Mouse (Mus musculus) cerebellum, adult 11-12 months (tissue): Measurements from ENCODE around the gene Pcsk6.
"Not testable (repeated sequence)": the region's sequence is repeated elsewhere in the genome, so short reads cannot be mapped to it uniquely, and the experiment has no call there.

ENCODE experiments used
- DNase-seq: peaks from one replicate; pipeline ENCODE4 v3.0.0; 2022

Pcsk6 gene

DNA sequence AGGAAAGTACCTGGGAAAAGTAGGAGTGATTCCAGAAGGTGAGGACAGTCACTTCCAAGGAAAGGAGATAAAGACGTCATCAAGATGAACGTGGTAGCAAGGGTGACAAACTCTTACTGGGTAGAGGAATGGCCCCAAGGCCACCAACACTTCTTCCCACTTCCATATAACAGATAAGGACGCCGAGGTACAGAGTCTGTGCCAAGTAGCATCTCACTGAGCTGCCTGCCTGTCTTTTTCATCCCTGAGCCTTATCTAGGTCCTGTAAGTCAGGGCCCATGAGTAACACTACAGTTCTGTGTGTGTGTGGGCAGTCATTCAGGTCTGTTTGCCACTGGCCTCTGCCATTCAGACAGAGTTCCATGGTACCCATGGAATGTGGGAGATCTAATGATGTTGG, 23.4 kb downstream of the Pcsk6 start:
- no peak for DNase-seq

DNA sequence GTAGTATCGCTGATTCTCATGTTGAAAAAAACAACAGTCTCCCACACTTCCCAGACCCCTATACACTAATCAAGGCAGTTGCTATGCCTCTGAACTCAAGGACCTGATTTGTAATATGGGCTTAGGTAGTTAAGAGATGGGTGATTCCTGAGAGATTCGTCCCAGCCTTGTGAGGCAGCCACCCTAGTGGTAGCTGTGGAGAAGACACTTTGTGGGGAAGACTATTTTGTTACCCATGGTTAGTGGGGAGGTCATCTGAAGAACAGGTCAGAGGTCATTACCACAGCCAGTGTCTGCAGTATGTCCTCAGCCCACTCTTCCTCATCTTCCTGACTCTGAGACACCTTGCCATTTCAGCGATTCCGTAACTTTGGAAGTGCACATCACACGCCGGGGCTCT, 24.3 kb downstream of the Pcsk6 start:
- no peak for DNase-seq

DNA sequence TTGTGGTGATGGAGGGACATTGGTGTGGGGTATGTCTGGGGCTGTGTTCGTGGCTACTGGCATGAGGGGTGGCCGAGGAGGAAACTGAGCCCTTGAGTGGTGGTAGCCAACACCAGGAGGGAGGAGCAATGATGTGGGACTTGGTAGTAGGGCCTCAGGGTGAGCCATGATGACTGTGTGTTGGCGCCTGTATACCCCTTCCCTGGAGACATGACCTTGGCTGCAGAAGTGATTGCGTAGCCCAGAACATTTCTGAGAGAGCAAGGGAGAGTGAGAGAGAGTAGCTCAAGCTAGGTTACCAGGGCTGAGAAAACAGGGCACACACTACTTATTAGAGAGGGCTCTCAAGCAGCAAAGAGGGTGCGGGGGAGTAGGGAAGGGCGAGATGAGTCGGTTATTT, 30.3 kb downstream of the Pcsk6 start:
- no peak for DNase-seq

DNA sequence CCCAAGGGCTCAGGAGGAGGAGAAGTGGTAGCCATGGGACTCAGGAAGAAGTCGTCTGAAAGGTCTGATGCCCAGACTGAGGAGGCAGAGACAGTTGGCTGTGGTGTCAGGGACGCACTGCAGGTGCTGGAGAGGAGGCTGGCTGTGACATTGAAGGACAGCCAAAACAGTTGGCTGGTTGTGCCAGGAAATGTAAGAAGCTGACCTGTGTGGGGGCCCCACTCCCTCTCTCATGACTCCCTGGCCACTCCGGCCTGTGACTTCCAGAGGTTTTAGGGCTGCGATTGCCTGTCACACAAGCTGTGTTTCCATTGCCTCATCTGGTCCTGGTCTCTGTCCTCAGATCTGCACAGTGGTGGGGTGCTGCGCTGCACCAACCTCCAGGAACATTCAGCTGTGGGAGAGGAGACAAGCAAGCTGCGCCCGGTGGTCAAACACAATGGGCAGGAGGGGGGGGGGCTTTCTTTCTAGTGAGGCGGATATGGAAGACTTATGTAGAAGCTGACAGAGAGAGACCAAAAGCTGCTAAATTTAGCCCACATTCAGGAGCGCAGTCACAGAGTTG, 30.8 kb downstream of the Pcsk6 start:
- DNase-seq = peak; percentile 50

DNA sequence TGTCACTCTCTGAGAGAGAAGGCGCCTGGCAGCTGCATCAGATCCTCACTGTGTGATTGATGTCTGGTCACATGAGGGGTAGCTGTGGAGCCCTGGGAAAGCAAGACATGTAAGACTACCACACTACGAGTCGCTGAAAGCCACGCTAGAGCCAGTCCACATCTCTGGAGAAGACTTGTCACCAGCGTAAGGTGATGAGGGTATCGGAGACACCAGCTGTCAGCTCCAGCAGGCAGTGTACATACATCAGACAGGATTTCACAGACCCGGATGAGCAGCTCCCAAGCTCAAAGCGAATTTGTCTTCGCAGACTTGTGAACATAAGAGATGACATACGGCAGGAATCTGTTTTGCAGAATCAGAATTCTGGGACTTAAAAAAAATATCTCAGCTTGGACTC, 32.0 kb downstream of the Pcsk6 start:
- DNase-seq = no peak

DNA sequence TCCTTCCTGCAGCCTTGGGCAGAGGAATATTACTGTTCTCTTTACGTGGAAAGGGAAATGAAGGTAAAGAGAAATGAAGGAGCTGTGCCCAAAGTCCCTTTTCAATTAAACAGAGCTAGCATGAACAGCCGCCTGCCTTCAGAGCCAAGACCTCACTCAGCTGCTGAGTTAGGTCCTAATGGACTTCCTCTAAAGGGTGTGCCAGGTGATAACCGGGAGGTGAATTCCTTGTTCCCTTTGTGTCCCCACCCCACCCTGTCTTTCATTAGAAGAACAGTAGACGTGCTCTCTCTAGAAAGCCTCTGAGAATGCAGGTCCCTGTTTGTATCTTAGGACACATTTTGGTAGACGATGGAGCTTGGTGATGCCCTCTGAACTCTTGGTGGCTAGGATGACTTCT, 33.7 kb downstream of the Pcsk6 start:
- DNase-seq = no peak

DNA sequence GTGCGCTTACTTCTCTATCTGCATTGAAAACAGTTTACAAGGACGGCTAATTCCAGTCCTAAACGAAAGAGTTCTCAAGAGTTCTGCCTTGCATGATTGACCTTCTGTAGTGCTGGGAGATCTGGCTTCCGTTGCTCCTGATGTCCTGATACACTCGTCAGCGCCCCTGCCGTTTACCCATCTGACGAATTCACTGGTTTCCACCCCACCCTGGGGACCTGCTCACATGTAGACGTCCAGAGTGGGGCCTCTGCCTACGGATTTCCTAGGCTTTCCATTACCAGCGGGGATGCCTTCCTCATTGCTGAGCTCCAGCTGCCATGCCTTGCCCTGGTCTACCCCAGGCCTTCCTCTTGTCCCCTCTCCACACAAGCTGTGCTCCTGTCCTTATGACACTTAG, 39.7 kb downstream of the Pcsk6 start:
- no peak for DNase-seq

DNA sequence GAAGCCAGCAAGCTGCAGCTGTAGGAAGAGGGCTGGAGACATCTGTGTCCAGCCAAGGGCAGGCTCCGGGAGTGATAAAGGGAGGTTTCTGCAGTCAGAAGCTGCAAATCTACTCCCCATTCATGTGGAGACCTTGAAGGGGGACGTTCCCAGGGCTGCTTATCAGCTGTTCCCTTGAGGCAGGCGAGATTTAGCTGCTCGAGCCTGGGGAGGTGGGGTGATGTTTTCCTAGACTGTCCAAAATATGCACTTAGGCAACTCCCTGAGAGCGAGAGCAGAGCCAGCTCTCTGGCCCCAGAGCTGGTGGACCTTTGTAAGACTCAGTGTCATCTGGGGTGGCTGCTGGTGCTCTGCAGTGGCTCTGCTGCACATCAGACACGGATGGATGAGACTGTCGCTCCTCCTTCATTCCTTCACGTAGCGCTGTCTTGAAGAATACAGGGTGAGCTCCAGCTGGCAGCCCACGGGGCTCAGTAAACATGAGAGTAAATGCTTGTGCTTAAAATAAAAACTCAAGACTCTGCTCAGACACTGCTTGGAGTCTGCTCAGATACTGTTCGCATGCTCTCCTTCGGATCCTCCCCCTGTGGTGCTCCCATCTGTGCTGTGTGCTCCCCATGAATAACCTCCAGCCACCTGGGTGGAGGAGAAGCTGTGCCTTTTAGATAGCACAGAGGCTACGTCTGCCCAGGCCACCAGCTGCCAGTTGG, 41.1 kb downstream of the Pcsk6 start:
- peak; percentile 62 for DNase-seq

DNA sequence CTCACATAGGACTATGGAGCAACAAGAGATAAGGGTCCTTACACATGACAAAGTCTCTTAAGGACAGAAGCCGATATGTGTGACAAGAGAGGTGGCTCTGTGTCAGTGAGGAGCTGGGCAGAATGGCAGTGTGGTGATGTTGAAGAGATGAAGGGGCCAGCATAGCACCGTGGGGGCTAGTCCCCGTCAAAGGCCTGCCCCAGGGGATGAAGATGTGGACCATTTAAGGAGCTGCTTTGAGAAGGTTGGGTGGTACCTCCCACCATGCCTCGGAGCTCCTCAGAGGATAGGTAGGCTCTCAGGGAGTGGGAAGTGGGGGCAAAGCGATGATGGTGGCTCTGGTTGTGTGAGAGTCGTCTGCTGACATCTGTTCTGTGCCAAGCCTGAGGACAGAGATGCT, 41.9 kb downstream of the Pcsk6 start:
- no peak for DNase-seq

DNA sequence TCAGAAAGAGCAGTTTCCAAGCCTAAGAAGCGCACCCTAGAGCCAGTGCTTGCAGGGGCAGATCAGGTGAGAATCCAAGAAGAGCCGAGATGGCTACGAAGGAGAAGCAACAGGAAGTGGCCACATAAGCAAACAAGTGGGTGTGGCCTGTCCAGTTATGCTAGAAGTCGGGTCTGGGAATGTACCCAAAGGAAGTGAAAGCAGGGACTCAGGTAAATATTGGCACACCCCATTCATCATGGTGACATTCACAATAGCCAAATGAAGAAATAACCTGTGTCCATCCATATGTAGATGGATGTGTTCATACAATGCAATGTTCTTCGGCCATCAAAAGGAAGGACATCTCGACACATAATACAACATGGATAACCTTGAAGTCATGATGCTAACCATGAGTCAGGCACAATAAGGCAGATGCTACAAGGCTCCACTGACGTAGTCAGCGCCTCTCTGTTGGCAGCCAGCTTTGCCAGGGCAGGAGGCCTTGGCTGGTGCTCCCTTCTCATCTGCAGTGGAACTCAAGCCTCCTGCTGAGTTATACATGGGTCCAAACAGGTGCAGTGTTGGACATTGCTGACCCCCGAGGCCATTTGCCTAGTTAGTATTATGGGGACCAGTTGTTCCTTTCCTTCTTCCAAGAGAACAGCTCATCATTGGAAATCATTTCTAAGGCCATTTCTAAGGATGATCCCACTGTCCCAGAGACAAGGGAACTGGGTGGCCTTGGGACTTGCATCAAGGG, 45.2 kb downstream of the Pcsk6 start:
- no peak for DNase-seq

DNA sequence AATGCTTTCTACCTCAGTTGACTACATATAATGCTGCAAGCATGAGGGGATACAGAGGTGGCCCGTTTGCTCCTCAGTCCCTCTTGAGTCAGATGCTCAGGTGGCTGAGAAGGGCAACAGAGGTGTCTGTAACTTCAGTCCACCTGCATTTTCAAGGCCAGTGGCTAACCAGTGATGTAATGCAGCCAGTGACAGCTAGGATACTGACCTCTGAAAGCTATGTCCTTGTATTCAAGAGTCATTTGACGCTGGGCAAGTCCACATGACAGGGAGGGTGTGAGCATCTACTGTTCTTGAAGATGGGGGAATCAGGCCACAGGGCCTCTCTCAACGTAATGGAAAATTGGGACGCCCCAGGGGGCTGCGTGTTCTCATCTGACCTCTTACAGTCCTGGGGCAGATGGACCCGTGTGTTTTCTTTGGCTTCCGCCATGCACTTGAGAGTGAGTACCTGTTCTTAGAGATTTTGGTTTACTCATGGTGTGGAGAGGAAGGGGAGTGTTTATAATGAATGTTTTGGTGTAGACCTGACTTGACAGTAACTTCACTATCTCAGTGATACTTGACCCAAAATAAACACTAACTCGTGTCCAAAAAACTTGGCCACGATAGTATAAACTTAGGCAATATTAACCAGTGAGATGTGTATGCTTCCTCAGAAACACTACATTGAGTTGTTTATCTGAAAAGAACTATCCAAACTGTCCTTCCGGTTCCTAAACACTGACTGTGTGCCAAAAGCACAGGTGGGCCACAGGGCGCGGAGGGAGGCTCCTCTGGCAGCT, 48.0 kb downstream of the Pcsk6 start:
- no peak for DNase-seq

DNA sequence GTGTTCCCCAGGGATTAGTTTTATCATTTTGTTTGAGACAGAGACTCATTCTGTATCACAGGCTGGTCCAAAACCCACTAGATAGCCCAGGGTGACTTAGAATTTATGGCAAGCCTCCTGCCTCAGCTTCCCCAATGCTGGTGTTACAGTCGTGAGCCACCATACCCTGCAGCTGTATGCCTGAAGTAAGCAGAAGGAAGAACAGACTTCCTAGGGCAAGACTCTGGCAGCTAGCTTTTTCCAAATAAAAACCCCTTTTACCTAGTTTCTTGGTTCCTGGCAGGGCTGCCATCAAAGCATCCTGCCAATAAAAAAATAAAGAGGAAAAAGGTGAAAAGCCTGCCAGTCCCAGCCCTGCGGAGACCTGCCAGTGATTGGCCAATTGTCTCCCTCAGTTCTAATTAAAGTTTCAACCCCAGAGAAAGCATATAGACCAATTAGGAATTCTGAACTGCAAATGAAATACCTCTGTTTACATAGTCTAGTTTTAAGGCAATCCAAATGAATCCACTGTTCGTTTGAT, 51.6 kb downstream of the Pcsk6 start:
- no peak for DNase-seq

DNA sequence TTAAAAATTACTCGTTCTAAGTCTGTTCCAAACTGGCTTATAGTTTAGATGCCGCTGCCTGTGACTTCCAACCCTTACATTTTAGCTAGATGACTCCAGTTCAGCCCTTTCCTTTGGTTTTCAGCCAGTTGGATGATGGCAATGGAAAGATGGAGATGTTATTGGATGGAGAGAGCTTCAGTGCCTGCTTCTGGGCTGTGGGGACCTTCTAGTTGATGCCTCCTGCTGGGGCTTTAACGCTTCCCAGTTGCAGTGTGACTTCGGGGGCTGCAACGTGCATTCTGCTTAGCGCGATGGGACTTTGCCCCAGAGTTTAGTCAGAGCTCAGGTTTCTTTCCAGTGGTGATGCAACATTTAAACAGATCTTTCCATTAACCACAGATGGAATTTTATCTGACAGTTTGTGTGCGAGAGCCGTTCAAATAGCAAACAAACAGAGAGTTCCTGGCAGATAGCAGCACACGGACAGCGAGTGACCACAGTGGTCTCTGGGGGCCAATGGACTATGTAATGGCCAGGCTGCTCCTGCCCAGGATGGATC, 53.3 kb downstream of the Pcsk6 start:
- no peak for DNase-seq

DNA sequence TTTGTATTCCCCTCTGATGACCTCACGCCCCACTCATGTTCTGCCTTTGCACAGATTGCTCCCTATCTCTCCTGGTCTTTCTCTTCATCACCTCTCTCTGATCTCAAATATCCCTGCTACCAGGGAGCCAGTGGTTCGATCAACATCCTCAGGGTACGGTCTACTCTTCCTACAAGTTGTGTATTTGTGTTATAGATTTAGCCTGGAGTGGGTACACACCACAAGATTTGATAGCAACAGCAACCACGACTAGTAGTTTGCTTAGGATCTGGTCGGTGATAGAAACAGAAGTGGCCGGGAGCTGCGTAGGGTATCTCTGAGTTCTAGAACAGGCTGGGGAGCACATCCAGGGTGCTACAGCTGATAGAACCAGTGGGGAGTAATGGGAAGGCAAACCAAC, 54.3 kb downstream of the Pcsk6 start:
- DNase-seq = no peak

DNA sequence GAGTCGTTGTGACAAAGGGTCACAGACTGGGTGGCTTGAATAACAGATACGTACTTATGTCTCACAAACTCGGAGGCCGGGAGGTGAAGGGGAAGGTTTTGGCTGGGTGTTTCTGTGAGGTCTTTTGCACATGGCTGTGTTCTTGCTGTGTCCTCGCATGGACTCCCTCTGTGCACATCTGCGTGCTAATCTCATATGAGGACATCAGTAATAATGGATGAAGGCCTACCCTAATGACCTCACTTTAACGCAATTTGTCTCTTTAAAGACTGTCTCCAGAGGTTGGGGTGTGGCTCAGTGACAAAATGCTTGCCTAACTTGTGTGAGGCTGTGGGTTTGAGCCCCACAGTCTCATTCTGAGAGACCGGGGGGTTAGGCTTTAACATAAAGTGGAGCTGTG, 55.0 kb downstream of the Pcsk6 start:
- DNase-seq = no peak

DNA sequence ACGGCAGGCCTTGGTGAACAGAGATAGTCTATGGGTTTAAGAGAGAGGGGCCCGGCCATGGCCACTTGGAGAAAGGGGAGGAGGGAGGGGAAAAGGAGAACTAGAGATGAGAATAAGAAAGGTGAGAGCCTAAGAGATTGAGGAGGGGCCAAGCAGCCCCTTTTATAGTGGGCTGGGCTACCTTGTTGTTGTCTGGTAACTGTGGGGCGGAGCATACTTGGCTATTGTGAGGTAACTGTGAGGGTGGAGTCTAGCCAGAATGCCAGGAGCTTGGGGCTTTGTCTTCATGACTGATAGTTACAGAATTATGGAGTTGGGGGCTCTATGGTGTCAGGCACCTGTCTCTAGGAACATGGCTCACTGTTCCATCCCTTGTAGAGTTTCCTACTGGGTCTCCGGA, 56.9 kb downstream of the Pcsk6 start:
- no peak for DNase-seq

DNA sequence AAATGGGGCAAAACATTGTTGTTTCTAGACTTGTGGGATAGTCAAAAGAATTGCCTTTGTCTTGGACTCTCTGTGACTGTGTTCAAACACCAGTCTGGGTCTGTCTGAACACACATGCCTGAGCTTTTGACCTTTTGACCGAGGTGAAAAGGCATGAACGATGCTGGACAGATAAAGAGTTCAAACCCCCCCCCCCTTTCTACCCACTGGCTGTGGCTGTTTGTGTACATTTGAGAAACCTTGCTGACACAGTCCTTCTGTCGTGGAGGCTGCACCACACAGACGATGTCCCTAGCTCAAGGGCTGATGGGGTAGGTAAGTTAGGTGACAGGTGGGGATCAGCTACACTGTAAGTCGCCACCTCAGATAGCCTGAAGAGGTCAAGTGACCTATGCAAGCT, 67.9 kb downstream of the Pcsk6 start:
- DNase-seq = no peak

DNA sequence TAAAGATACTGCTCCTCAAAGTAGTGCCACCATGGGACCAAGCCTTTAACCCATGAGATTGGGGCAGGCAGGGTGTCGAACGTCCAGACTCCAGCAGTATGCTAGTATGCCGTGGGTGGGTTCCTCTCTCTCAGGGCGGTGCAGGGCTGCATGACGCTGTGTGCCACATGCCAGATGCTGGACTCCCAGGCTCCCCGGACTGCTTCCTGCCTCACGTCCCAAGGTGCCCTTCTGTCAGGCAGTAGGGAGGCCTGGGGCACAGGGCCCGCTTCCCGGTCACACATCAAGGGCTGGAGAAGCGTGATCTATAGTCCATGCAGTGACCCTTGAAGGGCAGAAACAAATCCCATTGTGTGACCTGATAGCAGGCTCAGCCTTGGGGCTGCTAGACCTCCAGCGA, 68.9 kb downstream of the Pcsk6 start:
- no peak for DNase-seq

DNA sequence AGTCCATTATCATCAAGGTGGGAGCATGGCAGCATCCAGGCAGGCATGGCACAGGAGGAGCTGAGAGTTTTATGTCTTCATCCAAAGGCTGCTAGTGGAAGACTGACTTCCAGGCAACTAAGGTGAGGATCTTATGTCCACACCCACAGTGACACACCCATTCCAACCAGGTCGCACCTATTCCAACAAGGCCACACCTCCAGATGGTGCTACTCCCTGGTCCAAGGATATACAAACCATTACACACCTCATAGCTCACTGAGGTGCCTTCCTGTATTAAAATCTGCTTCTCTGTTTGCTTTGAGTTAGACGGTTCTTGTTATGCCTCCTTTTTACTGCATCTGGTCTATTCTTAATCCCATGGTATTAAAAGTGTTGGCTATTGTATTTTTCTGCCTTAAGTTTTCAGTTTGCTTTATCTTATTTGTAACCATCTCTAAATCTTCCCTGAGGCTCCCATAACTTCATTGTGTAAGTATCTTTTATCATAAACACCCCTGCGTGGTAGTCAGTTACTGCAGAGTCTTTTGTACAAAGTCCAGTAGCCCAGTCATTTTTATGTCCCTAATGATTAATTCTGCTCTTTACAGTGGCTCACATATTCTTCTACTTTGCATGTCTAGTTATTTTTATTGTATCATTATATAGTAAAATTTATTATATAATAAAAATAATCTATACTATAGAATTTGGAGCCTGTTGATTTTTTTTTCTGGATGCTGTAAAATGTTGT, 72.9 kb downstream of the Pcsk6 start:
- DNase-seq = not testable (repeated sequence)

DNA sequence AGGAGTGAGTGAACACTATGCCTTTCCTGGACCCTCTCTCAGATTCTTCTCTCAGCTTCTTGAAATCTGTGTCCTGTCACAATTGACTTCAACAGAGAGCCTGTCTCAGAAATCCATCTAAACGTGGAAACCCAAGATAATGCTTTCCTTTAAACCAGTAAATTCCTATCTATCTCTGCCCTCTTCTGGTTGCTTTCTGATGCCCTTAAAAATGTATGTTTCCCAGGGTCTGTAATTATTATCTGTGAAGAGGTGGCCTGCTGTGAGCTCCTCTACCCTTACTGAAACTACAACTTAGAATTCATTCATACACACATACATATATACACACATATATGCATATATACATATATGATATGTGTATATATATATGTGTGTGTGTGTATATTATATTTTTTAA, 73.7 kb downstream of the Pcsk6 start:
- DNase-seq = no peak

DNA sequence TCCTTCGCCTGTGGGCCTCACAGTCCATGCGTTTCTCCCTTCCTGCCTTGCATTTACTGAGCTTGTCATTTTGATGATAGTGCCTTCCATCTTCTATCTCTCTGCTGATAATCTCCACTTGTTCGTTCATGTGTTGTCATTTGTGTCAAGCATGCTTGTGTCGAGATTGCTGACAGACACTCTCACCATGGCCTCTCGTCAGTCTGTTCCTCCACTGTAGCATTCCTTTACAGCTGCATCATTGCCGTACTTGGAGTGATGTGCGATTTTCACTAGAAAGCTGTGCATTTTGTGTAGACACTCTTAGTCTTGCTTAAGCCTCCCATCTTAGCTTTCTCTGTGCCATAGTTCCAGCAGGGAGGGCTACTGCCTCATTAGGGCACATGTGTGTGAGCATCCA, 79.5 kb downstream of the Pcsk6 start:
- no peak for DNase-seq

DNA sequence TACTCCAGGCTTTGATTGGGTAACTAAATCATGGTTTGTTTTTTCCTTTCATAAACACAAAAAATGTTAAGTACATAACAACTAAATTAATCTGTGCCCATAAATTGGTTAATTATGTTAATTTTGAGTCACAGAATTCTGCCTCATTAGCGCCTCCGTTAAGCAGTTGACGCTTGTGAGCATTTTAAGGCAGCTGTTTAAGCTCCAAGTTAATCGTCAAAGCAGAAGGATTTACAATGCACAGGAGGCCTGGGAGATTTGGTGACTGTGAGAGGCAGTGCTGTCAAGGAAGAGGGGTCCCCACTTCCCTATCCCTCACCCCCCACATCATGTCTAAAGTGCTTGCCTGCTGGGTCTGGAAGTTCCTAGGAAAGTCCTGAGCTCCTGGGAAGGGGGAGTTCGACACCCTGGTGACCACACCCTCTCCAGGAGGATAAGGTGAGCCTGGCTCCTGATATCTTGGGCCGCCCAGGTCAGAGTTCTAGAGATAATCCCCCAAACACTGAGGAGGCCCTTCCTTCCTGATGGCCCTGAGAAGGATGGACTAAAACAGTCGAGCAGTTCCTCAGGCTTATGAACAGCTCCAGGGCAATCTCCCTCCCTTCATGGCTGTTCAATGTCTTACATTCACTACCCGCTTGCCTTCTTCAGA, 83.9 kb downstream of the Pcsk6 start:
- DNase-seq = no peak
